Mouse (Mus musculus): ENCODE results near the gene Prkca.
A peak's percentile ranks its signal among the peaks of the same experiment; 100 is the strongest.

Prkca gene

DNA sequence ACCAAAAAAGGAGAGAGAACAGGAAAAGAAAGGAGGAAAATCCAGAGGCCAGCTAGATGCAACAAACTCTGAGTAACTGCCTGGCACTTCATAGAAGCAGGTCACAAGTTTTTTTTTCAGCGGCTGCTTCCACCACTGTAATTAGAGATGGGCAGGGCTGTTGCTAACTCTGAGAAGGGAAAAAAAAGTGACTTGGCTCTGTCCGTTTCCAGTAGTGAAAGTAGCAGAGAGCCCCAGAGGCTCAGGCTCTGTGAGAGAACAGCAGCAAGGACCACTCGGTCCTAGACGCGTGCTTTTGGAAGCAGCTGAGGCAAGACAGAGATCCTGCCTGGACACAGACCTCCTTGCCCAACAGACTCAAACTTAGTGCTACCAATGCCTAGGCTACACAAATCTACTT, 7.3 kb downstream of the Prkca start:
- no peak for DNase-seq

DNA sequence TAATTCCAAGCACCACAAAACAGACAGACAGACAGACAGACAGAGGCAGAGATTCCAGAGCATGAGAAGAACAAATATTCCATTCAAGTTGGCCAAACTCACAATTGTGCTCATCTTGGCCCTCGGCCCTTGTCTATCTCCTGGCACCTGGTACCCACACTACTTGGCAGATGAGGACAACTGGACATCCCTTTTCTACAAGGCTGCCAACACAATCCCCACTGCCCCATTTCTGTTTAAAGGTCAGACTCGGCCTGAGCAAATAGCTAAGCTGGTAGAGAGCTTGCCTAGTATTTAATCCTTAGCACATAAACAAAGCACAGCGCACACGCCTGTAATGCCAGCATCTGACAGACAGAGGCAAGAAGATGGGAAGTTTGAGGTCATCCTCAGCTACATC, 8.2 kb downstream of the Prkca start:
- DNase-seq: no peak

DNA sequence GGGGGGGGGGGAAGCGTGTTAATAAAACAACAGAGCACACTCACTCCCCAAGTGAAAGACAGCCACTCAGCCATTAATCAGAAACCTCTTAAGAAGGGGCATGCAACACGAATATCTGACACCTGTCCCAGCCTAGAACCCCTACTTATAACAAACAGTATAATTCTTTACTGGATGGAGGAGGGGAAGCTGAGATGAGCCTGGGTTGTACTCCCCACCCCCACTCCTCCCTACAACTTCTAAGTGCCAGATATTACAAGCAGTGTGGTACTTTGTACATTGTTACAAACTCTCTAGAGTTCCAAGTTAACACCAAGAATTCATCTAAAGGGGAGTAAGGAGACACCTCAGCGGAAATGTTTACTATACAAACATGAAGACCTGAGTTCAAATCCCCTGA, 9.1 kb downstream of the Prkca start:
- DNase-seq: no peak

DNA sequence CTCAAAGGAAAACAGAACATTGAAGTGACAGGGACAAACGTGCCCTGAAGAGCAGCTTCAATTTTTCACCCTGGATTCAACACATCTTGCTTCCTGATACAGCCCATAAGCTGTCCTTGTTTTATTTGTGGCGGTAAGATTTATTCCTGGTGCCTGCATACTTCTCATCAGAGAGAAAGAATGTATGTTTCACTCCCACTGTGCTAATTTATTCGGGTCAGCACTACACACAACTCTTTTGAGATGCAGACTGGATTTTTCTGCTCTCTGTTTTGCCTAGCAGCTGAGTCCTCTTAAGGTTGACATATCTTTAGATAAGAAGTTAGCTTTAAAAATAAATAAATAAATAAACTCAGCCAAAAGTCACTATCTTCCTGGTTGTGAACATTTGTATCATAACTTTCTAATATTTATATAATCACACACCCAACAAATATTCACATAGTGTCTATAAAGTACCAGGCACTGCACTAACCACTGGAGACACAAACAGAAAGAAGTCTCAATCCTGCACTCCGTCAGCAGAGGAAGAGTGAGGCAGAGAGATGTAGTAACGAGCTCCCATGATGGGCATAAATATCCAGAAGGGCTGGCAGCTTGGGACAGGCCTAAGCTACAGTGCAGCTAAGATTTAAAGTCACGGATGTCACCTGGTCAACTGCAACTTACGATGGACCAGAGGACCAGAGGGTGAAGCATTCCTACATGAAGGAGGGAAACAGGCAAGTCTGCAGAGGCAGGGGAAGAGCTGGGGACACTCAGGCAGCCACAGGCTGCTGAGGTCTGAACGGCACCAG, 9.9 kb downstream of the Prkca start:
- DNase-seq: no peak

DNA sequence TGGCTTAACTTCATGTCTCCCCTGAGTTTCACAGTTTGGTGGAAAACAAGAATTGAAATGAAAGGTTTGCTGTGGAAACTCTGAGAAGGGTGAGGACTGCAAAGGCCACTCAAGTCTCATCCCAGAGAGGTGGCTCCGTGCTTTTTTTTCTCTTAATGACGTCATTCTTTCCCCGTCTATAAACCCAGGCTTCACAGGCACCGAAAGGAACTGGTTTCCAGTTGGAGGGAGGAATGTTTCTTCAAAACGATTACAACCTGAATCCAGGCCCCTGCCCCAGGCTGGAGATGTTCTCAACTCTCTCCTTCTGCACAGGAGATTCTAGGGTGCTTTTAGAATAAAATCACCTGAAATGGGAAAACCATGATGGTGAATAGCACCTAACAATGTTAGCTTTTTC, 10.7 kb downstream of the Prkca start:
- DNase-seq: no peak

DNA sequence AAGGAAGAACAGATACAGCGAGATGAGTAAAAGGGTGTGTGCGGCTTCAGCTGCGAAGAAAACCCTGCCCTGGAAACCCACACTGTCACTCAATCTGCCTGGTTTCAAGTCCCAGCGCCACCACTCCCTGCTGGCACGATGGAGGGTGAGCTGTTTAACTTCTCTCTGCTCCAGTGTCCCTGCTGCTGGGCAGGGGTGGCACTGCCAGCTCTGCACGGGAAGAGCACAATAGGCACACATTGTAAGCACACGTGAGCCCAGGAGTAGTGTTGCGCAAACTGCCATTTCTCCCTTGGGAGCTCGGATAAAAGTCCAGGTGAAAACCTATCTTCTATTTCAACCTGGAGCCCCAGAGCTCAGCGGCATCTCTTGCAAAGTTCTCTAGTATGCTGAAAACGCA, 12.9 kb downstream of the Prkca start:
- no peak for DNase-seq

DNA sequence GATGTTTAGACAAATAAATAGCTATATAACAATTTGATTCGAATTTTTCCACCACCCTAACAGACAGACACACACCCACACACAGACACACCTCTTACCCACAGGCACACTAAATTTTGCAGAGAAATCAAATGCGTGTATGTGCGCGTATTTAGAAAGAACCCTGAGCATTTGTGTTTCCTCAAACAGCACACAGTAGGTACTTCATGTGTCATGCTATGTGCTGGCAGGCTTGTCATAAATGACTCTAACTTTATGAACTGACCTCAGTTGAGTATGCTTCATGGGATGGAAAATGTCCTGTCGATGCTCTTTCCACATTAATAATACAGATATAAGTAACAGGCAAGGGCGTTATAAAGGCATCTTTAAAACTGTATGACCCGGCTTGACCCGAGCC, 17.8 kb downstream of the Prkca start:
- no peak for DNase-seq

DNA sequence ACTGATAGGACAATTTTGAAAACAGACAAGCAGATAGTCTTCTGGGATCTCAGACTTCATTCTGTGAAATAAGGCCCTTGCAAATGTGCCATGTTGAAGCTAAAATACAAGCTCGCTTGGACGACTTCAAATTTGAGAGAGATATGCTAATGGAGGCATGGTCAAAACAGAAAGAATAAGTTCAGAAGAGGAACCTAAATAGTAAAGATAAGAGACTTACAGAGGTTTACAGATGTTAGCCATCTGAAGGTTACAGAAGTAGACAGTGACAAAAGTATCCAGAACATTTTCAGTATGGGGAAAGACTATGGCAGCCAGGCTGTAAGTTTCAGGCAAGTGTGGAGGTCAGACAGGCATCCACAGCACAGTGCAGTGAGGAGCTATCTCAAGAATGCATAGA, 21.6 kb downstream of the Prkca start:
- DNase-seq: no peak

DNA sequence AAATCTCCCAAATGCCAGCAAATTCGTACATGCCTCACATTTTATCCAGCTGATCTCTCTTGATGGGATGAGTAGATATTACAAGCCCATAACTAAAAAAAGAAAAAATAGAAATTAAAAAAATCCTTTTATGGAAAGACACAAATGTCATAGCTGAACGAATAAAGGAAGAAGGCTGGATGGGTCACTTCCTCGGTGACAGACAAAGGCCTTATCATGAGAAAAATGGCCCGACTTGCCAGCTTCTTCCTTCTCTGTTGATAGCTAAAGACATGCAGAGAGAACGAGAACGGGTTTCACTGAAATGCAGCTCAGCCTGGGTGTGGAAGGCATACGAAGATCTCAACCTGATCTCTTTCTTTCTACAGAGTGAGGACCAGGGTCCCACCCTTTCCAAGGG, 23.2 kb downstream of the Prkca start:
- no peak for DNase-seq

DNA sequence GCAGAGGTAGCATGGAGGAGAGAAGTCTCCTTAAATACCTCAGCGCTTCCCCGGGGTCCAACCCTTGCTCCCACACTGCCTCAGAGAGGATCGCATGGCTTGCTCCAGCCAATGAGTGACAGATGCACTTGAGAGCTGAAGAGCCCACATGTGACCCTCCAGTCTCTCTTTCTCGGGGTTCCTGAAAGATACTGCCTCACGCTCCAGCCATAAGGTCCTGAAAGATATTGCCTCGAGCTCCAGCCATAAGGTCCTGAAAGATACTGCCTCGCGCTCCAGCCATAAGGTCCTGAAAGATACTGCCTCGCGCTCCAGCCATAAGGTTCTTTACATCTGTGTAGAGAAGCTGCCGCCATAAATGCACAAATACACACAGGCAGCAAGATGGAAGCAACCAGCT, 24.6 kb downstream of the Prkca start:
- peak; percentile 26 for DNase-seq

DNA sequence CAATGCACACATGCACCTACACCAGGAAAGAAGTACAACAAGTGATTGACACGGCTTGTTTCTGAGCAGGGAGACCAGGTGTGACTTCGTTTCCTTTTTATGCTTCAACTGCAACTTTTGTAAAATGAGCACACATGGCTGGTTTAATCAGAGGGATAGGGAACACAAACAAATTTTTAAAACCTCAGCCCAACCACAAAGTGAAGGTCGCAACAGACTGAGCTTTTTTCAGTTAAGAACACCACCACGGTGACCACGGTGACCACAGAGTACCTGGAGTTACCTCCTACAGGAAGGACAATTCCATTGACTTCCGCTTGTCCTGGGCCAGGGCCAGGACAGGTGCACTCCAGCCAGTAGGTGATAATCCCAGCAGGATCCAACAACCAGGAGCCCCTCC, 25.9 kb downstream of the Prkca start:
- no peak for DNase-seq

DNA sequence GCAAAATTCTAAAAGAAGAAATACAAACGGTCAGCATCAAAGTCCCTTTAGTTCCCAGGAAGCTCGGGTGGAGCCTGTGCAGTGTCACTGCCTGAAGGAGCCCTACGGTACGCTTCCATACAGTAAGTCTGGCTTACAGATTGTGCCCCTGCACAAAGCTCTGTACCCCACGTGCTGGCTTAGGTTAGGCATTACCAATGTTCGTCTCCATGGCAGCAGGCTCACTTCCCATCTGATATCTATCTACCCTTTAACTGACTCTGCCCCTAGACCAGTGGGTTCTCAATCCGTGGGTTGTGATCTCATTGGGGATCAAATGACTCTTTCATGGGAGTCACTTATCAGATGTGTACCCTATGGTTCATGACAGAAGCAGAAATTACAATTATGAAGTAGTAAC, 28.0 kb downstream of the Prkca start:
- no peak for DNase-seq

DNA sequence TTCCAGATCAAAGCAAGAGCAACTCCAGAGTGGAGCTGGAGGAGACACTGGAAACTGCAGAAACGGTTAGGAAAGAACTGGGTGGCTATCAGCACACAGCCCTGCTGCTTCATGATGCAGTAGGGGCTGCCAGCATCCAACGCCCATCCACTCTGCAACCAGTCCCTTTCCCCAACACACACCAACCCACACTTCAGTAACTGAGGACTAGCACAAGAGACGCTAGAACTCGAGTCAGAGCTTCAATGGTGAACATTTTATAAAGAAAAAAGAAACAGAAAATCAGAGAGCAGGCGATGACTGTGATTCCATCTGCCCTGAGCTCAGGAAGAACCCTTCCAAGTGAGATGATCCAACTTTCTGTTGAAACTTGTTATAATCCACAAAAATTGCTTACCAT, 31.2 kb downstream of the Prkca start:
- DNase-seq: no peak

DNA sequence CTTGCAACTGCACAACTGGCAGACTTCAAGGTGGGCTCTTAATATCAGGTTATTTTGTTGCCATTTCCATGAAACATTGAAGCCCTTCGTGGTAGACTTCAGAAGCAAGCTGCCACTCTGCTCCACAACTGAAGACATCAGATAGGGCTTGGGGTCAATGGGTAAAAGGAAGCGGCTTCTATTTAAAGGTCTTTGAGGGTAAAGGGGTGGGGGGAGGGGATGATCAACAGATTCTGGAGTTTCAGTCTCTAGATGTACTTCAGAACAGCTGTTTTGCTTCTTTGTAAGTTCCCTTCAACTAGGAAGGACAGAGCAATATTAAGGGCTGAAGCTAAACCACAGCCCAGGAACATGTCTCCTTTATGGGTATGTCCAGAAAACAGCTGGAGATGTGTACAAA, 31.8 kb downstream of the Prkca start:
- no peak for DNase-seq

DNA sequence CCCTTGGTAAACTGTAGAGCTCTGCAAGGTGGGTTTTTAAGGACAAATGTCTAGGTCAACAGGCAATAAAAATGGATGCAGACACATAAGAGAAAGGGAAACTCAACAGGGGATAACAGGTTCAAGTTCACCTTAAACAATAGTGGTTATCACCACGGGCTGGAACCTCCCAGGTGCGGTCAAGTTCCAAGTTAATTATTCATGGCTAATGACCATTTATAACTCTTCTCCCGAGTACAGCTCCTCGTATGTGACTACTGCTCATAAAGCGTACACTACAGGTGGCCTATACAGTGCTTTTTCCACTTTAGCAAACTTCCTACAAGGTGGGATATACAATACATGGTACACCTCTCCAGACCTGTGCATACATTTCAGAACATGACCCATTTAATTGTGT, 33.9 kb downstream of the Prkca start:
- DNase-seq: no peak

DNA sequence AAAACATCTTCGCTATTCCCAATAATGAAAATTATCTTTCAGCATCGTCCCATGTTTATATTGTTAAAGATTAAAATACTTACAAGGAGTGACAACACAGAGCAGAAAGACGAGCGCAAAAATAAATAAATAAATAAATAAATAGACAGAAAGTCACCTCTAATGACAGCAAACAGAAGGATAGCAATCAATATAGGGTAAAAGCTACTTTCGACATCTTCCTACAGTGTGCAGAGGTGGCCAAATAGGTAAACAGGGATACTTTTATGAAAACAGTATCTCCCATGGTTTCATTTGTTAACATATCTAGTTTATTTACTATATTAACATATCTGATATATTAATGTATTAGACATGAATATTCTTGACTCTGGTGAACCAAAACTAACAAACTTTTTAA, 35.5 kb downstream of the Prkca start:
- no peak for DNase-seq

DNA sequence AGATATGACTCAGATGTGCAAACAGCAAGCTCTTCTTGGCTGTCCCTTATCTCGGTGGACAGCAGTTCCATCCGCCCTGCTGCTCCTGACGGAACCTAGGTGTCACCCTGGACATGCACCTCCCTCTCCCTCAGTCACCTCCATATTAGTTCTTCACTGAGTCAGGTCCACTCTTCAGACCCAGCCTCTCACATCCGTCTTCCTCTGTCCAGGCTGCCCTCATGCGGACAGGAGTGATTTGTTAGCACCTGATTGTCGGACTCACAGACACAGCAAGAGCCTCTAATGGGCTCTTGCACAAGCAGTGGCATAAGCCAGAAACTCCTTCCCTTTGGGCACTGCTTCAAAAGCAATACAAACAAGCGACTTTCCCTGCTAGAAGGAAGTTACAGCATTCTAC, 36.5 kb downstream of the Prkca start:
- DNase-seq: no peak

DNA sequence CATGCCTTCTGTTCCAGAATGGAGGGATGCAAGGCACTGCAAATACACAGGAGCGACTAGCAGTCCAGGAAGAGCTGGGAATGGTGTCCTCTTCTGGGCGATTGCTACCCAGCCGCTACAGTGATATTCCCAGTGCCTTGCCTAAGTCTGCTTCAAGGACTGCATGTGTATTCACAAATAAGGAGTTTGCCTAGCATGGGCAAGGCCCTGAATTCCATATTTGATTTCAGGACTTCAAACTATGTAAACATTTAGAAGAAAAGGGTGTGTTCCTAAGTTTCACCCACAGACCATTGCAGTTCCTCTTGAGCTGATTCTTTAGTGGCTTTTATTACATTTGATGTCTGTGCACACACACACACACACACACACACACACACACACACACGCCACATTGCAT, 39.9 kb downstream of the Prkca start:
- DNase-seq: no peak

DNA sequence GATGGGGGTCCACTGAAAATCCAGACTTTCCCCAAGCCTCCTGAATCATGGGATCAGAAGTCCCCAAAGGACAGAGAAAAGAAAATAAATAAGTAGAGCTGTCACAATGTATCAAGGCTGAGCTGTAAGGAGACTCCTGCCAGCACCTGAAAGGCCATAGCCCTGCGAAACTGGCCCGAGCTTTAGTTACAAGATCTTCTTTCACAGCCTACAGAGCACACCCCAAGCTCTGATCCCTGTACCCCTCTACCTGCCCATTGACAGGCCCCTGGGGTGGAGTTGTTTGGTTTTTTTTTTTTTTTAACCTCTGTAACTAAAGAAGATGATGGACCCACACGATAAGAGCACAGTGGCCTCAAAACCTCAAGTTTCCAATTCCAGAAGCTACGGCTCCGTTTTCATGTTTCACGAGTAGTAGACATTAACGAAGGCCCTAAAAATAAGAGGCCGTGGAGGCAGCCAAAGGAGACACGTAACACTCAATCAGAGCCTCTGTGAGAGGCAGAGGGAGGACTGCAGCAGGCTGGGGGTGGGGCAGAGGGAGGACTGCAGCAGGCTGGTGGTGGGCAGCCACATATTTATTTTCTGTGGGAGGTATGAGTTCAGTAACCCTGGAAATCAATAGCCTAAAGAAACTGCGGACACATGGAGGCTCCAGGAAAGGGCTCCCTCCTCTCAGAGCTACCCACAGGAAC, 41.8 kb downstream of the Prkca start:
- no peak for DNase-seq

DNA sequence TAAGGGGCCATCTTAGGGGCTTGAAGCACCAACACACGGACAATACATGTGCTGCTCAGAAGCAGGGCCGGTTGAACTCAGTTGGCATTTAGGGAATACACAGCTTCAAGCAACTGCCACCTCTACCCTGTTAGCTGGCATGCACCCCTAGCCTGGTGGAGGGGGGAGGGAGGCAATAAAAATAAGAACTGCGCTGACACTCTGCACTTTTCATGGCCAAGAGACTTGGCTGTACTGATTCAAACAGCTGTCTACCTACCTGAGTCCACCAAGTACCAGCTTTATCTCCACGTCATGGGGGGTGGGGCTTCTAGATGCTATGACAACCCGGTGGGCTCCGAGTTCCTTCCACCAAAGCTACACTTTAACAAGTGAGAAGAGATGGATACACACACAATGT, 42.7 kb downstream of the Prkca start:
- DNase-seq: no peak

DNA sequence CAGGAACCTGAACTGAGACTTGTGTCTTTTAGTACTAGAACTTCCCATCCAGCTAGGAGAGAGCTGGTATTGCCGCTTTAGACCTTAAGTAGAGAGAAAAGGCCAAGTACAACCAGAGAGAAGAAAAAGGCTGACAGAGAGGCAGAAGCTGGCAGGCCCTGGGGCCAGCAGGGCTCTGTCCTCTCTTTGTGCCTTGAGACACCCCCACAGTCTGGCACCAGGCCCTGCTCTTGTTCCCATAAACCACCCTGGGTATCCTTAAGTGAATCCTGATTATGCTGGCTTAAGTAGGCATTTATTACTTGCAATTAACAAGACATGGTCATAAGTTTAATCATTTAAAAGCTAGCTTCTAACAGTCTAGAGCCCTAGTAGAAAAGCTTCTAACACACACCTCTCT, 43.3 kb downstream of the Prkca start:
- DNase-seq: no peak

DNA sequence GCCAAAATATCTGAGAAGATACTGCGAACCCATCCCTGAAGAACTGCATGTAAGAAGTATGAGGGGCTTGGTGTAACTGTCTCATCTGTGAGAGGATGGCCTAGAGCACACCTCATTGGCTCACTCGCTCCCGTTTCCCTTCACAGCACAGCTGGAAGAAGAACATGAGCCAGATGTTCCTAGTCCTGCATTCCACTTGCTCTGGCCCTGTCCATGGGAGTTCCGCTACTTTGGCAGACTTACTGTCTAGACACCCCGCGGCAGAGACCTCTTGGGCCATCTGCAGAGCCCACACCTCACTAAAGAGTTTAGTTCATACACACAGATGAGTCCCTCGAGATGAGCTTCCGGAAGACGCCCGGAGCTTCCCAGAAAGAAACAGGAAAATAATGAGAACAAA, 43.8 kb downstream of the Prkca start:
- DNase-seq: no peak

DNA sequence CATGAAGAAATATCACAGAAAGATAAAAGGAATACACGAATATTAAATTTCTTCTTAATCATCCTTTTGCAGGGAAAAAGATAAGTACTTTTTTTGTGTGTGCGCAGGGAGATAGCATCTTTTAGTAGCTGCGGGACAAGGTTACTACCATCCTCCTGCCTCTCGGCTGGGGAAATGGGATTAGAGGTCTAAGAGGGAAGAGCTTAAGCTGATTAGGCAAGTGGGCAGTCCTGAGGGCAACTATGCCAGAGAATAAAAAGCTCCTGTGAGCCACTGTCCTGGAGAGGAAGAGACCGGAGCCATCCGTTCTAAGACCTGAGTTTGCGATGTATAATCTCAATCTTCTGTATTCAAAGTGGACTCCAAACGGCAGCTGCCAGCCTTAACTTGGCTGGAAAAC, 45.8 kb downstream of the Prkca start:
- DNase-seq: no peak

DNA sequence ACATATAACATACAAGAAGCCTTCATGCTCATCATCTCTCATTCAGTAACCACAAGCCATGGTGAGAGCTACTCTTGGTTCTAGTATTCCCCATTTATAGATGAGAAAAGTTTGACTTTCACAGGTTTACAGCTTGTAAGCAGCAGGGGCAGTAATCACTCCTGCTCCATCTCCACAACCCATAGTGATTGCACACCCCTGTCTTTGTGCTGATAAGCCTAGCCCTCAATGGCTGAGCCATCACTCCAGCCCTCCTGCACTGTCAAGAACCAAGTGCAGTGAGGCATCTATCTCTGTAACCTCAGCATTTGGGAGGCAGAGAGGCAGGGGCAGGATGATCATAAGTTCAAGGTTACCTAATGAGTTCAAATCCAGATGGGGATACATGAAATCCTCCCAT, 48.4 kb downstream of the Prkca start:
- peak; percentile 48 for DNase-seq

DNA sequence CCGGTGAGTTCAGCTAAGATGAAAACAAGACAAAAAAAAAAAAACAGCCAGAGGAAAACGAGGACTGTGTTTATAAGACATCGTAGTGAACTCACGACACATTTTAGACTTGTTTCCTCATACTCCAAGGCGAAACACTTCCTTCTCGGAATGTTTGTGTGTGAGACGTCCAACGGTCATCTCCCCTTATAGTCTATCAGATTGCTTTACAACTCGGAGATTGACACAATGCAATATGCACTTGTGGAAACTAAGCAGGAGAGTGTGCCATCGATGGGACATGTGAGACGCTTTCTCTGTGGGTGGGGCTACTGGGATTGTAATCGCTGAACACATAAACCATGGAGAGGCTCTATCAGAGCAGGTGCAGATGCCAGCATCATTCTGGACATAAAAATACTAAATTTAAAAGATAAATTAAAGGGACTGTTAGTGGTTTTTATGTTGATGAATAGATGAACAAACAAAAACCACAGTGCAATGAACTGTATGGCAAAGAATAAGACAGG, 49.4 kb downstream of the Prkca start:
- peak; percentile 29 for DNase-seq

Data from liver (tissue).